In the genomic region with DNA sequence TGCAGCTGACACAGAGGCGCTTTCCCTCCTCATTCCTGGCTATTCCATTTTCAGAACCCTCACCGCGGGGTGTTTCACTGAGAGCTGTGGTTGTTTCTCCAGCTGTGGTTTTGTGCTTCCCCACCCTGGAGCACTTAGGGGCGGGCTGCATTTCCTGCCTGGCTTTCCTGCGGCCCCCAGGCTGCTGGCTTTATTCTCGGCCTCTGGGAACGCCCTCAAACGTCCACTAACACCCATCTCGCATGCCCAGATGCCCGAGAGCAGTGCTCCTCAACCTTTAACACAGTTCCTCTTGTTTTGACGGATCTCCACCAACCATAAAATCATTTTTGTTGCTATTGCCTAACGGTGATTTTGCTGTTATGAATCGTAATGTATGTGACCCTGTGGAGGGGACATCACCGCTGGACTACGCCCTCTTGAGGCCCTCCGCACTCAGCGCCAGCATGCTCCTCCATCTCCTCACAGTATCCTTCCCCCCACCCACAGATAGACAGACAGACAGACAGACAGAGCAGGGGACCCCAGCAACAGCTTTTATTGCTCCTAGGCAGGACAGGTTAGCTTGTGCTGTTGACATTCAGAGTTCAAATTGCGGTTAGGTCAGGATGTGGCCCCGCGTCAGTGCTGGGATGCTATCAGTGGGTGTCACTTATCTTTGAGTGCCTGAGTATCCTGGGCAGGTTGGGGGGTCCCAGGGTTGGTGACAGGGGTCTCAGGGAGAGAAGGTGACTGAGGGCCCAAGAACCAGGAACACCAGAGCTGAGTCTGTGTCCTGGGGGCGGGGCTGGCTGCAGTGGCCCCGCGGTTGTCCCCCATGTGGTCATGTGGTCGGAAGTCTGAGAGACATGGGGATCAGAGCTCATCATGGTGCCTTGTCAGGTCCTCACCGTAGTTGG, we compare ENCODE assay signal across 8 mouse cellular contexts. TPM values are rescaled to one million over a fixed set of nuclear protein-coding genes. Genes with fewer than 3 reads are reported as not detected.
DNase-seq lines count a peak whose midpoint lies in the region; TF ChIP-seq lines count a peak whose summit lies in the region.

No protein-coding gene starts in this region.

- TF ChIP-seq CTCF in left cerebral cortex, adult 2 months (IDR thresholded peaks at IDR 0.05): no peak; the same call in 1 of the 2 replicates
- TF ChIP-seq CTCF in spleen, adult 2 months (IDR thresholded peaks at IDR 0.05; ENCODE audit: extremely low read depth, insufficient read depth, insufficient read length, insufficient replicate concordance): peak; percentile 6; the same call in 1 of the 2 replicates

- H3K4me3 ChIP-seq in left cerebral cortex, adult 2 months: no peak overlapping the region
- peak overlapping the region; percentile 67 for H3K4me3 ChIP-seq in spleen, adult 2 months (ENCODE audit: extremely low read depth, insufficient read depth, insufficient read length)

- peak overlapping the region; percentile 70 for H3K27ac ChIP-seq in left cerebral cortex, adult 2 months
- peak overlapping the region; percentile 96 for H3K27ac ChIP-seq in spleen, adult 2 months (ENCODE audit: insufficient read depth, low read length)

- H3K36me3 ChIP-seq in spleen, adult 2 months (ENCODE audit: control insufficient read depth, insufficient read depth, low read length): peaks cover 3% of the 10 kb centered on the region; the same call in 1 of the 2 replicates

- H3K4me1 ChIP-seq in spleen, adult 2 months (ENCODE audit: control insufficient read depth, insufficient read depth, insufficient read length): peaks cover 12% of the 10 kb centered on the region; the same call in 1 of the 2 replicates

- H3K27me3 ChIP-seq in spleen, adult 2 months (ENCODE audit: control insufficient read depth, insufficient read depth, low read length): no peaks in the 10 kb centered on the region

- 3% methylated on average over 25 of the region's 25 CpGs for WGBS in spleen, adult 2 months

- intact Hi-C loops in left cerebral cortex, adult 2 months (cut with DNase I): loop anchor here (5.0 kb wide), 1 partner anchor 215 kb away; no protein-coding TSS in a partner anchor
- intact Hi-C loops in left cerebral cortex, postnatal 36 days (cut with DNase I): loop anchor here (5.0 kb wide), 1 partner anchor 40 kb away; a partner anchor contains a TSS

- peak; percentile 58; the same call in 1 of the 2 replicates for TF ChIP-seq POLR2A in spleen, adult 2 months (IDR thresholded peaks at IDR 0.05; ENCODE audit: low read depth, low read length)

- DNase-seq in left cerebral cortex, adult 2 months (ENCODE audit: extremely low spot score in 1 of 2, low spot score in 2 of 2): no peak
- no peak for DNase-seq in left cerebral cortex, postnatal 36 days (ENCODE audit: low spot score in 2 of 2)
- DNase-seq in fibroblast of lung, adult 2 months (ENCODE audit: low read depth): peak; percentile 56
- DNase-seq in induced T-regulatory cell, adult 2 months (ENCODE audit: low read depth): peak; percentile 84
- peak; percentile 70 to 72 for DNase-seq in lung, adult 18-20 months
- DNase-seq in spleen, adult 2 months (ENCODE audit: low read depth in 1 of 2, low spot score in 2 of 2): peak; percentile 40 to 64
- no peak for DNase-seq in right cerebral cortex, postnatal 25 days
- no peak for DNase-seq in layer of hippocampus, adult 8-10 months (ENCODE audit: low spot score in 2 of 2)

RNA-seq across cellular contexts. Expression of a gene that starts 9.4 kb away (rescaled TPM):
- total RNA-seq in left cerebral cortex, adult 2 months (2021): 1 to 10 TPM; 4.9 to 5.6 TPM
- total RNA-seq in left cerebral cortex, postnatal 36 days (2021): 1 to 10 TPM; 3.8 to 4.9 TPM
- 96.5 and 100 TPM in 2 replicates for polyA plus RNA-seq in spleen, adult 2 months (2012; rRNA removed)
- 10 to 100 TPM in 3 of 4 experiments, 1 to 10 TPM in 1; 9.9 to 13.9 (median 10.6) TPM for total RNA-seq in layer of hippocampus, adult 8-10 months (2022)

RNA-seq across cellular contexts. Expression of a gene that starts 20.2 kb away (rescaled TPM):
- 10 to 100 TPM in 1 of 2 experiments, 1 to 10 TPM in 1; 9.0 to 10.4 TPM for total RNA-seq in left cerebral cortex, adult 2 months (2021)
- total RNA-seq in left cerebral cortex, postnatal 36 days (2021): 1 to 10 TPM; 5.4 to 7.4 TPM
- polyA plus RNA-seq in spleen, adult 2 months (2012; rRNA removed): 19.9 and 27.6 TPM in 2 replicates
- total RNA-seq in layer of hippocampus, adult 8-10 months (2022): 1 to 10 TPM; 6.5 to 7.6 (median 6.9) TPM

RNA-seq across cellular contexts. Expression of a gene that starts 20.4 kb away (rescaled TPM):
- total RNA-seq in left cerebral cortex, adult 2 months (2021): 10 to 100 TPM; 53.6 to 55.6 TPM
- total RNA-seq in left cerebral cortex, postnatal 36 days (2021): 10 to 100 TPM; 59.7 to 63.7 TPM
- polyA plus RNA-seq in spleen, adult 2 months (2012; rRNA removed): 67.9 and 95.7 TPM in 2 replicates
- 10 to 100 TPM; 42.2 to 53.5 (median 49.8) TPM for total RNA-seq in layer of hippocampus, adult 8-10 months (2022)

RNA-seq across cellular contexts. Expression of a gene that starts 21.0 kb away (rescaled TPM):
- total RNA-seq in left cerebral cortex, adult 2 months (2021): 10 to 100 TPM; 16.7 to 23.4 TPM
- 10 to 100 TPM; 22.3 to 22.7 TPM for total RNA-seq in left cerebral cortex, postnatal 36 days (2021)
- 64.4 and 75.4 TPM in 2 replicates for polyA plus RNA-seq in spleen, adult 2 months (2012; rRNA removed)
- 10 to 100 TPM; 16.8 to 23.4 (median 20.1) TPM for total RNA-seq in layer of hippocampus, adult 8-10 months (2022)

RNA-seq across cellular contexts. Expression of a gene that starts 30.0 kb away (rescaled TPM):
- total RNA-seq in left cerebral cortex, adult 2 months (2021): 10 to 100 TPM; 70.0 to 73.4 TPM
- total RNA-seq in left cerebral cortex, postnatal 36 days (2021): 10 to 100 TPM; 64.9 to 75.3 TPM
- 16.1 TPM in 2 replicates for polyA plus RNA-seq in spleen, adult 2 months (2012; rRNA removed)
- 10 to 100 TPM; 72.9 to 75.3 (median 73.6) TPM for total RNA-seq in layer of hippocampus, adult 8-10 months (2022)

Comparison
In these comparisons a context has a peak if more than half of its experiments do, and no peak if none do; other contexts are left out.
1. DNase-seq: peak in fibroblast of lung, adult 2 months (single experiment), induced T-regulatory cell, adult 2 months (single experiment), lung, adult 18-20 months (2 of 2) and spleen, adult 2 months (2 of 2); none in left cerebral cortex, adult 2 months (0 of 2), left cerebral cortex, postnatal 36 days (0 of 2), right cerebral cortex, postnatal 25 days (single experiment) and layer of hippocampus, adult 8-10 months (0 of 2).